ENCODE assay signal across 8 mouse cellular contexts in genomic region chr15:84192058-84192791, GRCm38 (mm10). TPM values are rescaled to one million over a fixed set of nuclear protein-coding genes. Genes with fewer than 3 reads are reported as not detected.
A peak's percentile ranks its signal among the peaks of the same experiment; 100 is the strongest.
DNase-seq lines count a peak whose midpoint lies in the region; ATAC-seq and TF ChIP-seq lines count a peak whose summit lies in the region.

Gene Samm50 (plus strand): TSS chr15:84192241.

- H3K4me3 ChIP-seq in bone marrow, adult 2 months (replicated peaks; ENCODE audit: control insufficient read depth, low read depth, low read length), result peak within 1 kb of the TSS; percentile 95
- peak within 1 kb of the TSS; percentile 95 for H3K4me3 ChIP-seq in embryonic facial prominence, embryonic 15.5 days (replicated peaks)
- H3K4me3 ChIP-seq in limb, embryonic 14.5 days (replicated peaks; ENCODE audit: low read length), result peak within 1 kb of the TSS; percentile 90
- peak within 1 kb of the TSS; percentile 85 for H3K4me3 ChIP-seq in midbrain, postnatal 0 days (ENCODE audit: low read depth, low read length)

- peak; percentile 89 for TF ChIP-seq POLR2A in bone marrow, adult 2 months (IDR thresholded peaks at IDR 0.05; ENCODE audit: borderline replicate concordance, control insufficient read depth, low read depth, low read length)
- peak; percentile 85; the same call in 1 of the 2 replicates for TF ChIP-seq POLR2A in limb, embryonic 14.5 days (IDR thresholded peaks at IDR 0.05; ENCODE audit: borderline replicate concordance, extremely low read depth, insufficient read depth, insufficient read length)

- DNase-seq in 416B (ENCODE audit: low read depth), result peak; percentile 97
- DNase-seq in heart, adult 8-10 months (ENCODE audit: low spot score), result peak; percentile 93
- DNase-seq in kidney, adult 9 months, result peak; percentile 96
- DNase-seq in limb, embryonic 14.5 days (ENCODE audit: low spot score), result peak; percentile 95
- DNase-seq in midbrain, postnatal 0 days (ENCODE audit: low spot score), result peak; percentile 97
- DNase-seq in spleen, postnatal 14 days (ENCODE audit: low spot score in 2 of 2), result peak; percentile 78 to 81

- 2% methylated on average over 48 of the region's 48 CpGs for WGBS in bone marrow, adult 2 months
- WGBS in embryonic facial prominence, embryonic 15.5 days, result 4% methylated on average over 48 of the region's 48 CpGs
- 6% methylated on average over 48 of the region's 48 CpGs for WGBS in limb, embryonic 14.5 days
- WGBS in midbrain, postnatal 0 days, result 5% methylated on average over 48 of the region's 48 CpGs

- no peak for TF ChIP-seq CTCF in bone marrow, adult 2 months (IDR thresholded peaks at IDR 0.05; ENCODE audit: control insufficient read depth, insufficient read depth, low read length)
- peak; percentile 39 for TF ChIP-seq CTCF in midbrain, postnatal 0 days (IDR thresholded peaks at IDR 0.05)

- ATAC-seq in embryonic facial prominence, embryonic 15.5 days (ENCODE audit: insufficient number of reproducible peaks, low FRiP score, low TSS enrichment, low read depth), result peak; percentile 98
- ATAC-seq in limb, embryonic 14.5 days (ENCODE audit: low FRiP score, low read depth), result peak; percentile 99
- ATAC-seq in midbrain, postnatal 0 days (ENCODE audit: low FRiP score), result peak; percentile 98

- H3K27me3 ChIP-seq in embryonic facial prominence, embryonic 15.5 days, result no peaks in the 10 kb centered on the region
- no peaks in the 10 kb centered on the region for H3K27me3 ChIP-seq in limb, embryonic 14.5 days (ENCODE audit: control insufficient read depth, insufficient read depth, low read length)
- H3K27me3 ChIP-seq in midbrain, postnatal 0 days (ENCODE audit: insufficient read depth, low read length), result no peaks in the 10 kb centered on the region

- H3K27ac ChIP-seq in bone marrow, adult 2 months (ENCODE audit: control insufficient read depth, insufficient read depth, low read depth, low read length, poor library complexity), result peak within 1 kb of the TSS; percentile 89
- peak within 1 kb of the TSS; percentile 95 for H3K27ac ChIP-seq in embryonic facial prominence, embryonic 15.5 days (replicated peaks)
- H3K27ac ChIP-seq in limb, embryonic 14.5 days (replicated peaks; ENCODE audit: low read depth, low read length), result peak within 1 kb of the TSS; percentile 89
- H3K27ac ChIP-seq in midbrain, postnatal 0 days (ENCODE audit: low read depth, low read length), result peak within 1 kb of the TSS; percentile 89

- peak within 1 kb of the TSS; percentile 77 for H3K9ac ChIP-seq in embryonic facial prominence, embryonic 15.5 days
- H3K9ac ChIP-seq in limb, embryonic 14.5 days (ENCODE audit: low read depth, low read length, severe bottlenecking), result peak within 1 kb of the TSS; percentile 88
- peak within 1 kb of the TSS; percentile 83 for H3K9ac ChIP-seq in midbrain, postnatal 0 days (replicated peaks; ENCODE audit: low read length, poor library complexity, severe bottlenecking)

- H3K9me3 ChIP-seq in embryonic facial prominence, embryonic 15.5 days (replicated peaks), result no peaks in the 10 kb centered on the region
- no peaks in the 10 kb centered on the region for H3K9me3 ChIP-seq in limb, embryonic 14.5 days (ENCODE audit: control insufficient read depth, low read length)
- no peaks in the 10 kb centered on the region for H3K9me3 ChIP-seq in midbrain, postnatal 0 days (ENCODE audit: low read length)

- H3K4me2 ChIP-seq in embryonic facial prominence, embryonic 15.5 days (replicated peaks), result peak within 1 kb of the TSS; percentile 62
- H3K4me2 ChIP-seq in limb, embryonic 14.5 days (replicated peaks; ENCODE audit: low read depth, low read length, severe bottlenecking), result peak within 1 kb of the TSS; percentile 79
- H3K4me2 ChIP-seq in midbrain, postnatal 0 days (ENCODE audit: low read depth, low read length, poor library complexity, severe bottlenecking), result peak within 1 kb of the TSS; percentile 68

- peaks cover 4% of the 10 kb centered on the region for H3K4me1 ChIP-seq in bone marrow, adult 2 months (ENCODE audit: control insufficient read depth, insufficient read depth, low read length)
- peaks cover 14% of the 10 kb centered on the region for H3K4me1 ChIP-seq in embryonic facial prominence, embryonic 15.5 days
- H3K4me1 ChIP-seq in limb, embryonic 14.5 days (ENCODE audit: control insufficient read depth, insufficient read depth, low read length), result peaks cover 5% of the 10 kb centered on the region
- H3K4me1 ChIP-seq in midbrain, postnatal 0 days (ENCODE audit: insufficient read depth, low read length), result peaks cover 10% of the 10 kb centered on the region; the same call in 1 of the 2 replicates

- H3K36me3 ChIP-seq in embryonic facial prominence, embryonic 15.5 days, result peaks cover 16% of the 10 kb centered on the region
- H3K36me3 ChIP-seq in limb, embryonic 14.5 days (ENCODE audit: control insufficient read depth, insufficient read depth, low read length), result peaks cover 18% of the 10 kb centered on the region
- peaks cover 11% of the 10 kb centered on the region; the same call in 1 of the 2 replicates for H3K36me3 ChIP-seq in midbrain, postnatal 0 days (ENCODE audit: insufficient read depth, low read length)

RNA-seq across cellular contexts. Expression of gene Samm50, which starts in this region (rescaled TPM):
- polyA plus RNA-seq in bone marrow, adult 2 months (2011; ENCODE audit: insufficient read depth, insufficient read length, low replicate concordance, missing spikeins), result 24.7 and 37.1 TPM in 2 replicates
- polyA plus RNA-seq in embryonic facial prominence, embryonic 15.5 days (2015; fragmentation: Nextera tagmentation; extraction: Ambion mirVana), result 89.8 and 96.4 TPM in 2 replicates
- 100 to 1,000 TPM; 257 to 301 (median 279) TPM for total RNA-seq in heart, adult 8-10 months (2022)
- 22.2 and 29.1 TPM in 2 replicates for polyA plus RNA-seq in limb, embryonic 14.5 days (2012; rRNA removed)
- 71.2 and 71.8 TPM in 2 replicates for polyA plus RNA-seq in limb, embryonic 14.5 days (2014; fragmentation: Nextera tagmentation; extraction: Ambion mirVana)
- 38.9 and 39.7 TPM in 2 replicates for total RNA-seq in midbrain, postnatal 0 days (2014; rRNA removed)
- polyA plus RNA-seq in midbrain, postnatal 0 days (2015; fragmentation: Nextera tagmentation; extraction: Ambion mirVana), result 88.1 and 90.9 TPM in 2 replicates

Comparison
In these comparisons a context has a peak if more than half of its experiments do, and no peak if none do; other contexts are left out.
1. Peak in every context shown above with its lines: DNase-seq, ATAC-seq, H3K4me3 ChIP-seq and H3K27ac ChIP-seq.